Comparison of ENCODE assay signal across 9 mouse cellular contexts in the genomic region with DNA sequence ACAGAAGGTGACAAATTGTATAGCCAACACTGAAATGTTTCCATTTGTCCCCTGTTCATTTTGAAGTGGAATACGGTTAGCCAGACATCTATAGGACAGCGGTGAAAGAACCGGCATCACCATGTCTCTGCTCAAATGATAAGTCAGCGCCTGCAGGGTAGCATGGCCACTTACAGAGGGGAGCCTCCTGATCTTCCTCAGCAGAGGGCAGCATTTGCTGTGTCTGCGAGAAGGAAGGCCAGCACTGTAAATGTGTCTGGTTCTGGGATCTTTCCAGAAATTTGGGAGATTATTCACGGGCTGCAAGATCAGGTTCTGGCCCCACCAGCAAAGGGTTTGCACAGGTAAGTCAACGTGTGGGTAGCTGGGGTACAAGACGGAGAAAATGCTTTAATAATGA. TPM values are rescaled to one million over a fixed set of nuclear protein-coding genes. Genes with fewer than 3 reads are reported as not detected.
DNase-seq lines count a peak whose midpoint lies in the region; ATAC-seq and TF ChIP-seq lines count a peak whose summit lies in the region.
"Had no signal": no experiment of that assay in that cellular context is flagged by ENCODE, and none has a peak within 500 bp of the region (broad histone marks: within the 10 kb centered on the region; RNA-seq: fewer than 3 reads in every experiment).

No protein-coding gene starts in this region.

- no peak for TF ChIP-seq EP300 in liver, embryonic 14.5 days (IDR thresholded peaks at IDR 0.05; ENCODE audit: low read depth)

- no peak overlapping the region for H3K27ac ChIP-seq in forebrain, embryonic 13.5 days
- H3K27ac ChIP-seq in forebrain, embryonic 10.5 days = no peak overlapping the region
- no peak overlapping the region for H3K27ac ChIP-seq in liver, embryonic 14.5 days
- H3K27ac ChIP-seq: liver, embryonic 15.5 days had no signal

- 66% methylated on average over 8 of the region's 8 CpGs for WGBS in forebrain, embryonic 13.5 days
- WGBS in forebrain, embryonic 10.5 days = 75% methylated on average over 8 of the region's 8 CpGs
- WGBS in liver, embryonic 14.5 days (ENCODE audit: insufficient replicate concordance) = 64% methylated on average over 8 of the region's 8 CpGs

- no peaks in the 10 kb centered on the region for H3K36me3 ChIP-seq in forebrain, embryonic 13.5 days (ENCODE audit: poor library complexity, severe bottlenecking)
- no peaks in the 10 kb centered on the region for H3K36me3 ChIP-seq in forebrain, embryonic 10.5 days (replicated peaks)
- no peaks in the 10 kb centered on the region for H3K36me3 ChIP-seq in liver, embryonic 14.5 days (replicated peaks; ENCODE audit: control insufficient read depth, insufficient read depth, low read depth)
- H3K36me3 ChIP-seq: liver, embryonic 15.5 days had no signal

- no peak overlapping the region for H3K4me2 ChIP-seq in forebrain, embryonic 13.5 days
- H3K4me2 ChIP-seq in liver, embryonic 14.5 days (ENCODE audit: low read depth) = no peak overlapping the region
- H3K4me2 ChIP-seq: liver, embryonic 15.5 days had no signal

- peaks cover 3% of the 10 kb centered on the region; the same call in 1 of the 2 replicates for H3K27me3 ChIP-seq in forebrain, embryonic 13.5 days
- no peaks in the 10 kb centered on the region for H3K27me3 ChIP-seq in forebrain, embryonic 10.5 days (ENCODE audit: poor library complexity, severe bottlenecking)
- no peaks in the 10 kb centered on the region for H3K27me3 ChIP-seq in liver, embryonic 14.5 days (ENCODE audit: control insufficient read depth, insufficient read depth, low read length)
- H3K27me3 ChIP-seq: liver, embryonic 15.5 days had no signal

- peaks cover 8% of the 10 kb centered on the region; the same call in 1 of the 2 replicates for H3K4me1 ChIP-seq in forebrain, embryonic 13.5 days
- peaks cover 26% of the 10 kb centered on the region for H3K4me1 ChIP-seq in forebrain, embryonic 10.5 days
- H3K4me1 ChIP-seq in liver, embryonic 14.5 days (replicated peaks; ENCODE audit: control insufficient read depth in 2 of 2, insufficient read depth in 2 of 2, low read length in 1 of 2) = no peaks in the 10 kb centered on the region
- H3K4me1 ChIP-seq: liver, embryonic 15.5 days had no signal

- ATAC-seq in forebrain, embryonic 13.5 days = peak; percentile 71; the same call in 1 of the 2 replicates
- no peak for ATAC-seq in liver, embryonic 14.5 days (ENCODE audit: insufficient read depth)

- H3K4me3 ChIP-seq in forebrain, embryonic 13.5 days = no peak overlapping the region
- H3K4me3 ChIP-seq in forebrain, embryonic 10.5 days = no peak overlapping the region
- no peak overlapping the region for H3K4me3 ChIP-seq in liver, embryonic 14.5 days (ENCODE audit: insufficient read depth in 1 of 2, low read depth in 2 of 2, low read length in 2 of 2)
- H3K4me3 ChIP-seq: liver, embryonic 15.5 days had no signal

- no peak for DNase-seq in forebrain, embryonic 10.5 days (ENCODE audit: extremely low spot score, low spot score)
- no peak for DNase-seq in liver, embryonic 14.5 days (ENCODE audit: low read depth in 3 of 3, low spot score in 3 of 3)
- DNase-seq in liver (no peak), adipocyte (ENCODE audit: low spot score) (peak; percentile 36)
- DNase-seq in kidney, postnatal 25 days = peak; percentile 24 to 43
- no peak for DNase-seq in urinary bladder, postnatal 4 days (ENCODE audit: low spot score in 2 of 2)
- no peak for DNase-seq in testis, postnatal 14 days (ENCODE audit: low spot score)

- H3K9me3 ChIP-seq in forebrain, embryonic 13.5 days (replicated peaks) = no peaks in the 10 kb centered on the region
- H3K9me3 ChIP-seq in forebrain, embryonic 10.5 days = no peaks in the 10 kb centered on the region
- no peaks in the 10 kb centered on the region for H3K9me3 ChIP-seq in liver, embryonic 14.5 days (ENCODE audit: control insufficient read depth, low read length)
- H3K9me3 ChIP-seq: liver, embryonic 15.5 days had no signal

- TF ChIP-seq CTCF in liver, embryonic 14.5 days (IDR thresholded peaks at IDR 0.05; ENCODE audit: low read depth) = peak; percentile 51; the same call in 1 of the 2 replicates

- H3K9ac ChIP-seq in forebrain, embryonic 13.5 days = no peak overlapping the region
- H3K9ac ChIP-seq in liver, embryonic 14.5 days (replicated peaks) = no peak overlapping the region
- H3K9ac ChIP-seq: liver, embryonic 15.5 days had no signal

RNA-seq across cellular contexts. Expression of gene Foxo3, which starts 51.0 kb away (rescaled TPM):
- polyA plus RNA-seq in forebrain, embryonic 13.5 days (2015; fragmentation: Nextera tagmentation; extraction: Ambion mirVana) = 3.4 and 3.8 TPM in 2 replicates
- 2.1 and 2.3 TPM in 2 replicates for polyA plus RNA-seq in forebrain, embryonic 10.5 days (2016; fragmentation: Nextera tagmentation; extraction: Ambion mirVana)
- polyA plus RNA-seq in liver, embryonic 14.5 days (2012; rRNA removed) = 15.6 and 15.9 TPM in 2 replicates
- 17.6 and 19.3 TPM in 2 replicates for polyA plus RNA-seq in liver, embryonic 14.5 days (2014; fragmentation: Nextera tagmentation; extraction: Ambion mirVana)

Comparison
In these comparisons a context has a peak if more than half of its experiments do, and no peak if none do; other contexts are left out.
1. DNase-seq: peak in adipocyte (single experiment) and kidney, postnatal 25 days (2 of 2); none in forebrain, embryonic 10.5 days (single experiment), liver, embryonic 14.5 days (0 of 3), liver (single experiment), urinary bladder, postnatal 4 days (0 of 2) and testis, postnatal 14 days (single experiment).